Mouse (Mus musculus) hindbrain, embryonic 16.5 days (tissue): ENCODE results near the gene Kcnd3. TPM values are rescaled to one million over a fixed set of nuclear protein-coding genes. Genes with fewer than 3 reads are reported as not detected.
A peak's percentile ranks its signal among the peaks of the same experiment; 100 is the strongest.

Experiments
- ATAC-seq: fragments of 200-750 bp; cut with Nextera tagmentation; 2 replicates; pipeline ENCODE4 v1.8.0; 2017; ENCODE audit warnings: moderate TSS enrichment, moderate library complexity
- H3K27ac ChIP-seq: fragments of 300-500 bp; sonication (generic); 2 replicates; pipeline ENCODE4 v1.5.1; 2014; ENCODE audit warnings: low read depth, mild to moderate bottlenecking, control low read depth, low read length, moderate library complexity
- H3K27me3 ChIP-seq: fragments of 300-500 bp; sonication (generic); replicated peaks from 2 replicates; pipeline ENCODE4 v1.6.1; 2014; ENCODE audit warnings: low read length; ENCODE audit not compliant: control insufficient read depth, insufficient read depth
- H3K36me3 ChIP-seq: fragments of 300-500 bp; sonication (generic); 2 replicates; pipeline ENCODE4 v1.6.1; 2014; ENCODE audit warnings: mild to moderate bottlenecking, low read length, moderate library complexity, mixed read lengths; ENCODE audit not compliant: control insufficient read depth, insufficient read depth
- H3K4me1 ChIP-seq: fragments of 300-500 bp; sonication (generic); 2 replicates; pipeline ENCODE4 v1.6.1; 2014; ENCODE audit warnings: low read depth, low read length; ENCODE audit not compliant: control insufficient read depth, insufficient read depth
- H3K4me2 ChIP-seq: fragments of 300-500 bp; sonication (generic); 2 replicates; pipeline ENCODE4 v1.6.1; 2014; ENCODE audit warnings: mild to moderate bottlenecking, low read length, control low read depth, moderate library complexity
- H3K4me3 ChIP-seq: fragments of 300-500 bp; sonication (generic); 2 replicates; pipeline ENCODE4 v1.5.1; 2014; ENCODE audit warnings: mild to moderate bottlenecking, low read length, control low read depth, moderate library complexity
- H3K9ac ChIP-seq: fragments of 300-500 bp; sonication (generic); 2 replicates; pipeline ENCODE4 v1.6.1; 2014; ENCODE audit warnings: low read depth, mild to moderate bottlenecking, control low read depth, low read length, moderate library complexity
- H3K9me3 ChIP-seq: fragments of 300-500 bp; sonication (generic); 2 replicates; pipeline ENCODE4 v1.6.1; 2014; ENCODE audit warnings: mild to moderate bottlenecking, low read length, moderate library complexity; ENCODE audit not compliant: control insufficient read depth
- WGBS: fragments of 180-500 bp; shearing (Covaris S2); extraction: QIAGEN DNeasy Blood & Tissue Kit; methylation state at CpG from one replicate; pipeline ENCODE4 v1.1.7; 2014; 5-methylcytosine and 5-hydroxymethylcytosine counted together
- polyA plus RNA-seq: library from polyadenylated mRNA; unstranded; fragments of >200 nt; fragmentation: Nextera tagmentation; extraction: Ambion mirVana; gene quantifications from 2 replicates; pipeline ENCODE4 v1.2.1, GENCODE M21; 2015

The Kcnd3 gene
- polyA plus RNA-seq, 1 experiment from 2014 or later, result 9.1 TPM

- no peaks in the 10 kb centered on the region for H3K27me3 ChIP-seq
- ATAC-seq, result no peak
- 76% methylated on average over 6 of the region's 6 CpGs for WGBS
- H3K9me3 ChIP-seq, result no peaks in the 10 kb centered on the region
- H3K4me3 ChIP-seq, result no peak overlapping the region
- H3K36me3 ChIP-seq, result no peaks in the 10 kb centered on the region
- no peak overlapping the region for H3K9ac ChIP-seq
- H3K4me2 ChIP-seq, result no peak overlapping the region
- no peak overlapping the region for H3K27ac ChIP-seq
- no peaks in the 10 kb centered on the region for H3K4me1 ChIP-seq
These were observed 175.1 kb downstream of the Kcnd3 start for GRCm38 (mm10) chr3:105627258-105627657.

- WGBS, result 58% methylated on average over 2 of the region's 2 CpGs
- no peak overlapping the region for H3K9ac ChIP-seq
- no peaks in the 10 kb centered on the region for H3K27me3 ChIP-seq
- H3K9me3 ChIP-seq, result no peaks in the 10 kb centered on the region
- no peak for ATAC-seq
- no peaks in the 10 kb centered on the region; the same call in 1 of the 2 replicates for H3K4me1 ChIP-seq
- H3K36me3 ChIP-seq, result no peaks in the 10 kb centered on the region
- H3K4me3 ChIP-seq, result no peak overlapping the region
- no peak overlapping the region for H3K27ac ChIP-seq
- H3K4me2 ChIP-seq, result no peak overlapping the region
These were observed 180.2 kb downstream of the Kcnd3 start for GRCm38 (mm10) chr3:105632296-105632695.

- H3K9ac ChIP-seq, result no peak overlapping the region
- H3K4me1 ChIP-seq, result no peaks in the 10 kb centered on the region; the same call in 1 of the 2 replicates
- WGBS, result 86% methylated on average over 3 of the region's 3 CpGs
- H3K27ac ChIP-seq, result no peak overlapping the region
- H3K4me2 ChIP-seq, result no peak overlapping the region
- no peaks in the 10 kb centered on the region for H3K27me3 ChIP-seq
- H3K9me3 ChIP-seq, result no peaks in the 10 kb centered on the region
- ATAC-seq, result no peak
- no peak overlapping the region for H3K4me3 ChIP-seq
- H3K36me3 ChIP-seq, result no peaks in the 10 kb centered on the region
These were observed 180.9 kb downstream of the Kcnd3 start for GRCm38 (mm10) chr3:105633021-105633420.

- Histone ChIP-seq H3K27ac (no peak overlapping the region), H3K36me3 (no peaks in the 10 kb centered on the region), H3K4me2 (no peak overlapping the region), H3K9me3 (no peaks in the 10 kb centered on the region), H3K4me3 (no peak overlapping the region), H3K4me1 (no peaks in the 10 kb centered on the region; the same call in 1 of the 2 replicates), H3K9ac (no peak overlapping the region), H3K27me3 (no peaks in the 10 kb centered on the region)
- ATAC-seq, result peak; percentile 71
- 29% methylated on average over 1 of the region's 1 CpGs for WGBS
These were observed 190.1 kb downstream of the Kcnd3 start for GRCm38 (mm10) chr3:105642186-105642585.

GRCm38 (mm10) chr3:105643566-105643965, 191.4 kb downstream of the Kcnd3 start:
- H3K27me3 ChIP-seq, result no peaks in the 10 kb centered on the region
- WGBS, result 68% methylated on average over 5 of the region's 5 CpGs
- H3K9me3 ChIP-seq, result no peaks in the 10 kb centered on the region
- no peak overlapping the region for H3K9ac ChIP-seq
- H3K4me1 ChIP-seq, result no peaks in the 10 kb centered on the region; the same call in 1 of the 2 replicates
- no peaks in the 10 kb centered on the region for H3K36me3 ChIP-seq
- ATAC-seq, result no peak; the same call in 1 of the 2 replicates
- no peak overlapping the region for H3K4me2 ChIP-seq
- H3K4me3 ChIP-seq, result no peak overlapping the region
- no peak overlapping the region for H3K27ac ChIP-seq

- no peaks in the 10 kb centered on the region for H3K9me3 ChIP-seq
- no peaks in the 10 kb centered on the region for H3K27me3 ChIP-seq
- no peak overlapping the region for H3K4me2 ChIP-seq
These were observed 196.9 kb downstream of the Kcnd3 start for GRCm38 (mm10) chr3:105648889-105649567.

GRCm38 (mm10) chr3:105653544-105654380, 201.6 kb downstream of the Kcnd3 start:
- Histone ChIP-seq H3K4me2 (no peak overlapping the region), H3K27ac (no peak overlapping the region), H3K4me3 (no peak overlapping the region), H3K4me1 (no peaks in the 10 kb centered on the region), H3K9ac (no peak overlapping the region), H3K27me3 (no peaks in the 10 kb centered on the region), H3K36me3 (no peaks in the 10 kb centered on the region), H3K9me3 (no peaks in the 10 kb centered on the region)
- ATAC-seq, result peak; percentile 60; the same call in 1 of the 2 replicates
- 74% methylated on average over 13 of the region's 13 CpGs for WGBS

More at GRCm38 (mm10) chr3:105648889-105649567, 196.9 kb downstream of the Kcnd3 start:
- Histone ChIP-seq H3K4me3 (no peak overlapping the region), H3K36me3 (no peaks in the 10 kb centered on the region), H3K4me1 (no peaks in the 10 kb centered on the region), H3K27ac (no peak overlapping the region), H3K9ac (no peak overlapping the region)
- WGBS, result 73% methylated on average over 8 of the region's 8 CpGs
- peak; percentile 38; the same call in 1 of the 2 replicates for ATAC-seq

GRCm38 (mm10) chr3:105655031-105655585, 203.0 kb downstream of the Kcnd3 start:
- no peak for ATAC-seq
- 94% methylated on average over 11 of the region's 11 CpGs for WGBS
- Histone ChIP-seq H3K27me3 (no peaks in the 10 kb centered on the region), H3K9me3 (no peaks in the 10 kb centered on the region), H3K4me1 (no peaks in the 10 kb centered on the region), H3K36me3 (no peaks in the 10 kb centered on the region), H3K9ac (no peak overlapping the region), H3K4me2 (no peak overlapping the region), H3K27ac (no peak overlapping the region), H3K4me3 (no peak overlapping the region)

GRCm38 (mm10) chr3:105660530-105660929, 208.4 kb downstream of the Kcnd3 start:
- no peak for ATAC-seq
- H3K9me3 ChIP-seq, result no peaks in the 10 kb centered on the region
- H3K36me3 ChIP-seq, result no peaks in the 10 kb centered on the region; the same call in 1 of the 2 replicates
- H3K4me2 ChIP-seq, result no peak overlapping the region
- 71% methylated on average over 2 of the region's 2 CpGs for WGBS
- H3K27ac ChIP-seq, result no peak overlapping the region
- no peak overlapping the region for H3K9ac ChIP-seq
- H3K4me3 ChIP-seq, result no peak overlapping the region
- no peaks in the 10 kb centered on the region for H3K4me1 ChIP-seq
- no peaks in the 10 kb centered on the region for H3K27me3 ChIP-seq
